Mouse (Mus musculus): ENCODE data around the gene Slc17a9.

The Slc17a9 gene

GRCm38 (mm10) chr2:180724585-180725413, at the start of gene Slc17a9:
Gene Slc17a9, plus strand, starts transcription at chr2:180725263.
- CTCF ChIA-PET: interaction anchor here in 1 of 4 experiments (0.6 kb wide), 1 partner anchor 645 kb away, joined by 3 read pairs; no protein-coding TSS in a partner anchor

GRCm38 (mm10) chr2:180676706-180677105, 48.4 kb upstream of the Slc17a9 start:
- CTCF ChIA-PET: interaction anchor here in 1 of 4 experiments (2.6 kb wide), 1 partner anchor 29 kb away, joined by 13 read pairs; no protein-coding TSS in a partner anchor
- POLR2A ChIA-PET: interaction anchor here in 2 of 4 experiments (1.2 to 64.3 kb wide), 5 partner anchors 14 to 57 kb away, joined by 3 to 2948 read pairs (median 40); partner anchors contain the start of genes Dido1 (in 2 of the 2), Gid8 (in 2 of the 2) and Slc17a9 (in 1 of the 2)

More at GRCm38 (mm10) chr2:180724585-180725413, at the start of gene Slc17a9:
- POLR2A ChIA-PET: interaction anchor here (0.6 to 64.3 kb wide), 21 partner anchors 8 to 469 kb away, joined by 3 to 2948 read pairs (median 4); partner anchors contain the start of genes Dido1 (in 3 of the 4), Gid8 (in 3 of the 4) and Slc17a9 (in 1 of the 4)

- CTCF ChIA-PET: interaction anchor here (0.6 to 2.8 kb wide), 97 partner anchors 9 to 794 kb away, joined by 3 to 25 read pairs (median 5); partner anchors contain the start of genes Ogfr (in 2 of the 4), Dido1 (in 1 of the 4), Gid8 (in 1 of the 4) and Mrgbp (in 1 of the 4)
- POLR2A ChIA-PET: interaction anchor here (0.7 to 64.3 kb wide), 55 partner anchors 11 to 508 kb away, joined by 3 to 2948 read pairs (median 4); partner anchors contain the start of genes Dido1 (in 3 of the 4), Gid8 (in 3 of the 4), Bhlhe23 (in 1 of the 4) and Mrgbp (in 1 of the 4)
These were observed 46.4 kb upstream of the Slc17a9 start for GRCm38 (mm10) chr2:180678609-180679140.

GRCm38 (mm10) chr2:180681225-180681624, 43.8 kb upstream of the Slc17a9 start:
- ChIA-PET POLR2A (interaction anchor here in 3 of 4 experiments (1.0 to 64.3 kb wide), 4 partner anchors 11 to 33 kb away, joined by 3 to 2948 read pairs (median 104); partner anchors contain the start of genes Dido1 (in 1 of the 3), Gid8 (in 1 of the 3) and Slc17a9 (in 1 of the 3)), CTCF (interaction anchor here in 1 of 4 experiments (1.7 kb wide), 2 partner anchors 24 to 63 kb away, joined by 4 to 6 read pairs; no protein-coding TSS in a partner anchor)

GRCm38 (mm10) chr2:180683524-180683923, 41.5 kb upstream of the Slc17a9 start:
- POLR2A ChIA-PET: interaction anchor here in 2 of 4 experiments (0.5 to 64.3 kb wide), 8 partner anchors 9 to 72 kb away, joined by 3 to 2948 read pairs (median 6); partner anchors contain the start of genes Dido1 (in 1 of the 2), Gid8 (in 1 of the 2) and Slc17a9 (in 1 of the 2)
- CTCF ChIA-PET: no interaction called here

DNA sequence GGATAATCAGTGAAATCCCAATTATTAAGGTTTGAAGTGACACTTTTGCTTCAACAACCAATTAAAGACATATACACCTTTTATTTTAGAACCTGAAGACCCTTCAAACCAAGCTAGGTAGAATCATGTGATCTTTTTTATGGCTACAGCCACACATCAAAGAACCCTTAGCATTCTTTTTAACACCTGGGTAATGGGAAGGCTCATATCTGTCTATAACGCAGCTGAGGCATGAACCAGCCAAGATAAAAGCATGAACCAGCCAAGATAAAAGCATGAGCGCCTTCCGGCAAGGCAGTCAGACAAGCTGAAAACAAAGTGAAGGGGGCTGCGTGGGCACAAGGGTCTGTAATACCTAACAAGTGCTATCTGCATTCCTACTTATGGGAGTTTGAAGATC, 41.0 kb upstream of the Slc17a9 start:
- ChIA-PET POLR2A (interaction anchor here in 3 of 4 experiments (0.5 to 64.3 kb wide), 6 partner anchors 9 to 225 kb away, joined by 3 to 2948 read pairs (median 28); partner anchors contain the start of genes Dido1 (in 1 of the 3), Gid8 (in 1 of the 3) and Slc17a9 (in 1 of the 3)), CTCF (interaction anchor here in 1 of 4 experiments (1.0 kb wide), 1 partner anchor 11 kb away, joined by 4 read pairs; no protein-coding TSS in a partner anchor)

DNA sequence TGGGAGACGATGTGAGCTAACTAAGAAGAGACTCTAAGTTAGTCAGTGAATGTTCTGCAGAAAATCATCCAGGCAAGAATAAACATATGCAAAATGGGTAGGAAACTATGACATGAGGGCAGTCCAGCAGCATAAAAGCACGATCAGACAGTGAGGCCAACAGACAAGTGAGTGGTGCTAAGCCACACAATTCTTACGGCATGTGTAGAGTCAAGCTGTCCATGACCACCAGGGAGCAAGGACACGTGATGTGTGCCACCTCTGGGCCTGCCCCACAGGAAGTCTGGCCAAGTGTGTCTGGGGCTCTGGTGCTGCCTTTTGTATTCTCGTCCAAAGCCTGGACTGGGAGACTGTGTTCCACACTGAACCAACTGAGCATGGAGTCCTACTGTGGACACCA, 35.2 kb upstream of the Slc17a9 start:
- POLR2A ChIA-PET: interaction anchor here (0.6 to 64.3 kb wide), 11 partner anchors 3 to 580 kb away, joined by 3 to 2948 read pairs (median 23); partner anchors contain the start of genes Dido1 (in 2 of the 4), Gid8 (in 2 of the 4) and Slc17a9 (in 1 of the 4)
- CTCF ChIA-PET: interaction anchor here in 2 of 4 experiments (1.1 to 4.8 kb wide), 3 partner anchors 11 to 32 kb away, joined by 4 to 18 read pairs (median 11); no protein-coding TSS in a partner anchor

GRCm38 (mm10) chr2:180692630-180693029, 32.4 kb upstream of the Slc17a9 start:
- POLR2A ChIA-PET: interaction anchor here in 3 of 4 experiments (1.0 to 64.3 kb wide), 13 partner anchors 0 to 52 kb away, joined by 3 to 2948 read pairs (median 15); partner anchors contain the start of genes Dido1 (in 3 of the 3), Gid8 (in 3 of the 3), Slc17a9 (in 1 of the 3) and Tcfl5 (in 1 of the 3)

GRCm38 (mm10) chr2:180695176-180695575, 29.9 kb upstream of the Slc17a9 start:
- ChIA-PET CTCF (interaction anchor here in 2 of 4 experiments (0.9 to 1.1 kb wide), 2 partner anchors 11 to 17 kb away, joined by 4 to 7 read pairs; no protein-coding TSS in a partner anchor), POLR2A (interaction anchor here (0.8 to 64.3 kb wide), 12 partner anchors 3 to 82 kb away, joined by 3 to 2948 read pairs (median 6); partner anchors contain the start of genes Dido1 (in 3 of the 4), Gid8 (in 3 of the 4), Bhlhe23 (in 1 of the 4) and Slc17a9 (in 1 of the 4))

More at GRCm38 (mm10) chr2:180692630-180693029, 32.4 kb upstream of the Slc17a9 start:
- CTCF ChIA-PET: interaction anchor here in 3 of 4 experiments (0.6 to 4.8 kb wide), 5 partner anchors 12 to 52 kb away, joined by 3 to 18 read pairs (median 3); no protein-coding TSS in a partner anchor

DNA sequence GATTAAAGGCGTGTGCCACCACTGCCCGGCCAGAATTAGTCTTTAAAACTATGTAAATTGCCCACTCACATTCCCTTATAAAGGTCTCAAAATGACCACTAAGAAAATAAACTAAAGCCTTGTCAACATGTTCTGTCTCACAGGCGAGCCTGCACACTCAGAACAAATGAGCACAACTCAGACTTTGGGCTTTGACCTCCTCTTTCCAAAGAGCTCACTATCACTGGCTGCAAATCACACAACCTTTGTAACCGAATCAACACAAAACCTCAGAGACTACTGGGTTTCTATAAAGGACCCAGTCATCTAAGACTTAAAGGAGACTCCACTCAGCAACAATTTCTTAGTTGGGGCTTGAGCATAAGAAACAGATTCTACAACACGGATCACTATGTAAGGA, 24.6 kb upstream of the Slc17a9 start:
- CTCF ChIA-PET: interaction anchor here in 1 of 4 experiments (1.1 to 2.2 kb wide), 2 partner anchors 22 to 43 kb away, joined by 4 to 8 read pairs; no protein-coding TSS in a partner anchor
- POLR2A ChIA-PET: interaction anchor here in 3 of 4 experiments (0.5 to 64.3 kb wide), 18 partner anchors 8 to 243 kb away, joined by 3 to 2948 read pairs (median 6); partner anchors contain the start of genes Dido1 (in 3 of the 3), Gid8 (in 3 of the 3) and Slc17a9 (in 2 of the 3)

GRCm38 (mm10) chr2:180701053-180701766, 23.9 kb upstream of the Slc17a9 start:
- ChIA-PET POLR2A (interaction anchor here (0.5 to 64.3 kb wide), 46 partner anchors 9 to 599 kb away, joined by 3 to 2948 read pairs (median 5); partner anchors contain the start of genes Dido1 (in 3 of the 4), Gid8 (in 3 of the 4), Slc17a9 (in 2 of the 4) and Ythdf1 (in 2 of the 4)), CTCF (interaction anchor here (0.8 to 2.2 kb wide), 9 partner anchors 13 to 122 kb away, joined by 3 to 15 read pairs (median 4); no protein-coding TSS in a partner anchor)

DNA sequence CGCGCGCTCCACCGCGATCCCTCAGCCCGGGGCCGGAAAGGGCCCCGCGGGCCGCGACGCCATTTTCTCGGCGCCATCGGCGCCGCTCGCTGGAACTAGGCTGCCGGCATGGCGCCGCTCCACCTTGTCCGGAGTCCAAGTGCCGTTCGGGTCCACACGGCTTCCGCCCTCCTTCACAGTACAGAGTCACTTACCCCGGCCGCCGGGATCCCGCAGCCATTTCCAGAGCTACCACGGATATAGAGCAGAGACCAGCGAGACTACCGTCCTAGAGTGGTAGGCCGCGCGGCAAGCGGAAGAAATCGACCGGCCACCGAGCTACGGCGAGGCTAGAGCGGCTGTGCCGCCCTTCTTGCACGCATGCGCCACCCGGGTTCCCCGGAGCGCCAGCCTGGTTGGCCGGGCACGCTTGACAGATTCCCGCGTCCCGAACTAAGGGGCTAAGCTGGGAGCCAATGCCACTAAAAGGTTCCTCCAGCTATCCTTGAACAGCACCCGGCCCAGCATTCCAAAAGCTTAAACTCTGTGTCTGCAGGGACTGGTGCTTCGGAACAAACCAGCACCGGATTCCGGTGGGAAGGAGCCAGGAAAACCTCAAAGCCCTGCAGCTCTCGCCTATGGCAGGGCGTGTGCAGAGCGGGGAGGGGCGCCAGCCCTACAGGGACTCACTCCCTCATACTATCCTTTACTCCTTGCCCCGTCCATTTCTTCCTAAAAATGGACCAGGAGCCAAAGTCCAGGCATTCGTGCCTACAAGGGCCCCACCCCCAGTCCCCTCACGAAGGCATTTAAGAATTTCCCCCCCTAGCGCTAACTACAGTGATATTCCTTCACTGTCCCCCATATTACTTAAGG, 23.1 kb upstream of the Slc17a9 start:
- ChIA-PET CTCF (interaction anchor here (0.5 to 2.2 kb wide), 12 partner anchors 10 to 348 kb away, joined by 3 to 15 read pairs (median 3); no protein-coding TSS in a partner anchor), POLR2A (interaction anchor here (0.5 to 64.3 kb wide), 60 partner anchors 6 to 899 kb away, joined by 3 to 2948 read pairs (median 5); partner anchors contain the start of genes Dido1 (in 3 of the 4), Gid8 (in 3 of the 4), Rps21 (in 2 of the 4) and Slc17a9 (in 2 of the 4))

DNA sequence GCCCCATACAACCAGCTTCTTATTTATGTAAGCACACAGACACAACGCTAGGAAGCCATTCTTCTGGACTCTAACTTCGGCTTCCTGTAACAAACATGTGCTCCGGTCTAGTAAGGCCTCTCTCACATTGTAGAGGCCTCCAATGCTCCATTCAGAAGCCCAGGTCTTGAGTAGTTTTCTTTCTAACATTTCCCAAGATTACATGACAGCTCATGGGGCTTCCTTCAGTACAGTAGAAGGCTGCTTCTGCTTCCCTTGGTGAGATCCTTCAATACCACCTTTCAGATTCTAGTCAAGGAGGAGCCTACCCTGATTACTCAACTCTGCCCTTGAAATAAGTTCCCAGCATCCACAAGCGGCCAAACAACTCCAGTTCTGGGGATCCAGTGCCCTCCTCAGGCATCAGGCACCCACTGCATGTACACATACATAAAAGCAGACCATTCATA, 22.3 kb upstream of the Slc17a9 start:
- CTCF ChIA-PET: interaction anchor here in 3 of 4 experiments (0.9 to 2.2 kb wide), 8 partner anchors 9 to 76 kb away, joined by 3 to 15 read pairs (median 4); no protein-coding TSS in a partner anchor
- POLR2A ChIA-PET: interaction anchor here (0.6 to 64.3 kb wide), 46 partner anchors 7 to 899 kb away, joined by 3 to 2948 read pairs (median 5); partner anchors contain the start of genes Dido1 (in 2 of the 4), Gid8 (in 2 of the 4), Slc17a9 (in 2 of the 4) and Ythdf1 (in 2 of the 4)

- CTCF ChIA-PET: interaction anchor here in 2 of 4 experiments (0.9 to 1.0 kb wide), 3 partner anchors 25 to 41 kb away, joined by 3 to 4 read pairs (median 3); no protein-coding TSS in a partner anchor
- POLR2A ChIA-PET: interaction anchor here in 3 of 4 experiments (0.7 to 64.3 kb wide), 16 partner anchors 8 to 898 kb away, joined by 3 to 2948 read pairs (median 20); partner anchors contain the start of genes Dido1 (in 2 of the 3), Gid8 (in 2 of the 3) and Slc17a9 (in 2 of the 3)
These were observed 21.9 kb upstream of the Slc17a9 start for GRCm38 (mm10) chr2:180703175-180703574.

All from embryonic stem cell, embryonic (primary cell).